Comparison of ENCODE assay signal across 10 mouse cellular contexts in genomic region chr15:88934141-88934540, GRCm38 (mm10).
DNase-seq lines count a peak whose midpoint lies in the region; ATAC-seq lines count a peak whose summit lies in the region.
"Had no signal": no experiment of that assay in that cellular context is flagged by ENCODE, and none has a peak within 500 bp of the region (broad histone marks: within the 10 kb centered on the region; RNA-seq: fewer than 3 reads in every experiment).

No protein-coding gene starts in this region.

- peak; percentile 69; the same call in 1 of the 2 replicates for ATAC-seq in frontal cortex, adult (ENCODE audit: low TSS enrichment)
- ATAC-seq: midbrain, embryonic 16.5 days had no signal

- DNase-seq in frontal cortex, postnatal 10 days (ENCODE audit: low spot score in 2 of 2): no peak
- DNase-seq in kidney, postnatal 10 days: peak; percentile 31
- no peak for DNase-seq in kidney, adult 18-20 months
- DNase-seq in right cerebral cortex, adult 2 months (ENCODE audit: low spot score in 2 of 2): peak; percentile 25 to 54
- DNase-seq in right cerebral cortex, postnatal 36 days (ENCODE audit: low spot score in 2 of 2): no peak
- no peak for DNase-seq in thymus, postnatal 36 days
- DNase-seq in spleen, postnatal 14 days (ENCODE audit: low spot score in 2 of 2): no peak
- DNase-seq: cerebellum, adult 9-10 months had no signal

Comparison
In these comparisons a context has a peak if more than half of its experiments do, and no peak if none do; other contexts are left out.
1. DNase-seq: peak in kidney, postnatal 10 days (single experiment) and right cerebral cortex, adult 2 months (2 of 2); none in frontal cortex, postnatal 10 days (0 of 2), kidney, adult 18-20 months (single experiment), right cerebral cortex, postnatal 36 days (0 of 2), thymus, postnatal 36 days (0 of 2) and spleen, postnatal 14 days (0 of 2).